Mouse (Mus musculus) WW6 (cell line): ENCODE measurements around the gene Git1.

ENCODE experiments used
- DNase-seq: peaks from one replicate; pipeline ENCODE4 v3.0.0-alpha.2; 2013; ENCODE audit warnings: low read depth, low spot score

Gene Git1

GRCm38 (mm10) chr11:77483043-77483442 lies 10.3 kb upstream of the Git1 start:
- no peak for DNase-seq

GRCm38 (mm10) chr11:77483510-77484255 lies 9.7 kb upstream of the Git1 start:
- DNase-seq = no peak

GRCm38 (mm10) chr11:77485229-77485628 lies 8.1 kb upstream of the Git1 start:
- no peak for DNase-seq

GRCm38 (mm10) chr11:77486798-77487197 lies 6.6 kb upstream of the Git1 start:
- DNase-seq = no peak

GRCm38 (mm10) chr11:77488771-77489581 lies 4.4 kb upstream of the Git1 start:
- DNase-seq = no peak

- DNase-seq = no peak
Observed at GRCm38 (mm10) chr11:77489591-77490235, 3.6 kb upstream of the Git1 start, which contains the start of gene Ankrd13b. TSS of gene Ankrd13b (minus strand) at chr11:77489678.

GRCm38 (mm10) chr11:77490451-77490850 lies 2.9 kb upstream of the Git1 start:
- no peak for DNase-seq

- DNase-seq = peak; percentile 96
Observed at GRCm38 (mm10) chr11:77491123-77491501, 2.2 kb upstream of the Git1 start.

GRCm38 (mm10) chr11:77491502-77492291 lies 1.7 kb upstream of the Git1 start:
- DNase-seq = no peak

- DNase-seq = no peak
Observed at GRCm38 (mm10) chr11:77492311-77492871, 971 bp upstream of the Git1 start.

GRCm38 (mm10) chr11:77492911-77493332 lies 440 bp upstream of the Git1 start:
- no peak for DNase-seq

- DNase-seq = no peak
Observed at GRCm38 (mm10) chr11:77494344-77494676, 948 bp downstream of the Git1 start.

GRCm38 (mm10) chr11:77494782-77495181 lies 1.4 kb downstream of the Git1 start:
- no peak for DNase-seq

- no peak for DNase-seq
Observed at GRCm38 (mm10) chr11:77495507-77495906, 2.1 kb downstream of the Git1 start.

GRCm38 (mm10) chr11:77497341-77497756 lies 4.0 kb downstream of the Git1 start:
- peak; percentile 94 for DNase-seq

- DNase-seq = no peak
Observed at GRCm38 (mm10) chr11:77497851-77498250, 4.5 kb downstream of the Git1 start.

GRCm38 (mm10) chr11:77498261-77499139 lies 5.1 kb downstream of the Git1 start:
- DNase-seq = no peak

- no peak for DNase-seq
Observed at GRCm38 (mm10) chr11:77499354-77499753, 6.0 kb downstream of the Git1 start.

- DNase-seq = no peak
Observed at GRCm38 (mm10) chr11:77500361-77501325, 7.3 kb downstream of the Git1 start.
